Mouse (Mus musculus) heart, adult 2 months (tissue): ENCODE results near the gene Per3.

ENCODE experiments used
- CTCF ChIP-seq: fragments of 200-600 bp; IDR thresholded peaks from 2 replicates; pipeline ENCODE4 v1.8.1; 2022; ENCODE audit warnings: antibody characterized with exemption, mild to moderate bottlenecking, moderate library complexity
- EP300 ChIP-seq: fragments of 200-500 bp; IDR thresholded peaks from 2 replicates; pipeline ENCODE4 v1.6.1; 2011; ENCODE audit warnings: low read depth, low read length, control low read depth; ENCODE audit not compliant: insufficient read depth
- POLR2A ChIP-seq: fragments of 200-500 bp; IDR thresholded peaks from 2 replicates; pipeline ENCODE4 v1.6.1; 2011; ENCODE audit warnings: mild to moderate bottlenecking, low read depth, low read length, control low read depth; ENCODE audit not compliant: insufficient read depth

- TF ChIP-seq EP300, result no peak
- no peak for TF ChIP-seq CTCF
- TF ChIP-seq POLR2A, result no peak
Observed at GRCm38 (mm10) chr4:151059566-151059965, 15.1 kb upstream of the Per3 start.
